Mouse (Mus musculus): ENCODE measurements around the gene Fhit. TPM values are rescaled to one million over a fixed set of nuclear protein-coding genes. Genes with fewer than 3 reads are reported as not detected.

The Fhit gene
- total and polyA plus RNA-seq, 2 experiments from 2014 or later: 2.5 to 12.5 TPM

- TF ChIP-seq CTCF (IDR thresholded peaks at IDR 0.05; ENCODE audit: low read depth): no peak
- Histone ChIP-seq H3K27me3 (ENCODE audit: insufficient read depth, low read length) (no peaks in the 10 kb centered on the region), H3K27ac (no peak overlapping the region), H3K36me3 (ENCODE audit: insufficient read depth, low read length) (no peaks in the 10 kb centered on the region), H3K4me3 (ENCODE audit: low read length) (no peak overlapping the region), H3K9ac (replicated peaks; ENCODE audit: low read length) (no peak overlapping the region), H3K9me3 (ENCODE audit: low read length) (no peaks in the 10 kb centered on the region), H3K4me1 (ENCODE audit: insufficient read depth, low read length) (no peaks in the 10 kb centered on the region), H3K4me2 (ENCODE audit: low read depth, low read length) (no peak overlapping the region)
- 58% methylated on average over 3 of the region's 3 CpGs for WGBS
- ATAC-seq (no peak), DNase-seq (ENCODE audit: low spot score) (no peak)
These were observed 1490.1 kb downstream of the Fhit start for GRCm38 (mm10) chr14:9671776-9672175.

- no peak for TF ChIP-seq CTCF (IDR thresholded peaks at IDR 0.05; ENCODE audit: low read depth)
- 79% methylated on average over 1 of the region's 1 CpGs for WGBS
- DNase-seq (ENCODE audit: low spot score): no peak
- H3K4me3 ChIP-seq (ENCODE audit: low read length): no peak overlapping the region
- H3K4me2 ChIP-seq (ENCODE audit: low read depth, low read length): no peak overlapping the region
- H3K9me3 ChIP-seq (ENCODE audit: low read length): no peaks in the 10 kb centered on the region
- no peak overlapping the region for H3K27ac ChIP-seq
- H3K9ac ChIP-seq (replicated peaks; ENCODE audit: low read length): no peak overlapping the region
- no peak for ATAC-seq
- no peaks in the 10 kb centered on the region for H3K36me3 ChIP-seq (ENCODE audit: insufficient read depth, low read length)
- no peaks in the 10 kb centered on the region for H3K27me3 ChIP-seq (ENCODE audit: insufficient read depth, low read length)
- no peaks in the 10 kb centered on the region for H3K4me1 ChIP-seq (ENCODE audit: insufficient read depth, low read length)
These were observed 1492.1 kb downstream of the Fhit start for GRCm38 (mm10) chr14:9669766-9670165.

GRCm38 (mm10) chr14:9658445-9658844 lies 1503.4 kb downstream of the Fhit start:
- Histone ChIP-seq H3K4me3 (ENCODE audit: low read length) (no peak overlapping the region), H3K4me2 (ENCODE audit: low read depth, low read length) (no peak overlapping the region), H3K27ac (no peak overlapping the region), H3K36me3 (ENCODE audit: insufficient read depth, low read length) (no peaks in the 10 kb centered on the region), H3K9me3 (ENCODE audit: low read length) (no peaks in the 10 kb centered on the region), H3K4me1 (ENCODE audit: insufficient read depth, low read length) (no peaks in the 10 kb centered on the region), H3K9ac (replicated peaks; ENCODE audit: low read length) (no peak overlapping the region), H3K27me3 (ENCODE audit: insufficient read depth, low read length) (no peaks in the 10 kb centered on the region)
- no peak for DNase-seq (ENCODE audit: low spot score)
- 52% methylated on average over 1 of the region's 1 CpGs for WGBS
- no peak for TF ChIP-seq CTCF (IDR thresholded peaks at IDR 0.05; ENCODE audit: low read depth)
- ATAC-seq: no peak

- Histone ChIP-seq H3K36me3 (ENCODE audit: insufficient read depth, low read length) (no peaks in the 10 kb centered on the region), H3K27ac (no peak overlapping the region), H3K4me1 (ENCODE audit: insufficient read depth, low read length) (no peaks in the 10 kb centered on the region), H3K9me3 (ENCODE audit: low read length) (no peaks in the 10 kb centered on the region), H3K4me2 (ENCODE audit: low read depth, low read length) (no peak overlapping the region), H3K27me3 (ENCODE audit: insufficient read depth, low read length) (no peaks in the 10 kb centered on the region), H3K4me3 (ENCODE audit: low read length) (no peak overlapping the region), H3K9ac (replicated peaks; ENCODE audit: low read length) (no peak overlapping the region)
- 52% methylated on average over 1 of the region's 1 CpGs for WGBS
- no peak for TF ChIP-seq CTCF (IDR thresholded peaks at IDR 0.05; ENCODE audit: low read depth)
- no peak for DNase-seq (ENCODE audit: low spot score)
- no peak for ATAC-seq
These were observed 1510.4 kb downstream of the Fhit start for GRCm38 (mm10) chr14:9651417-9651816.

- WGBS: 95% methylated on average over 1 of the region's 1 CpGs
- Histone ChIP-seq H3K9ac (replicated peaks; ENCODE audit: low read length) (no peak overlapping the region), H3K27me3 (ENCODE audit: insufficient read depth, low read length) (no peaks in the 10 kb centered on the region), H3K4me1 (ENCODE audit: insufficient read depth, low read length) (0 out of 2 replicates have a peak, but pooled peaks cover 4% of the 10 kb centered on the region), H3K9me3 (ENCODE audit: low read length) (no peaks in the 10 kb centered on the region), H3K36me3 (ENCODE audit: insufficient read depth, low read length) (no peaks in the 10 kb centered on the region), H3K4me2 (ENCODE audit: low read depth, low read length) (no peak overlapping the region), H3K27ac (no peak overlapping the region), H3K4me3 (ENCODE audit: low read length) (no peak overlapping the region)
- no peak for ATAC-seq
- DNase-seq (ENCODE audit: low spot score): no peak
- TF ChIP-seq CTCF (IDR thresholded peaks at IDR 0.05; ENCODE audit: low read depth): no peak
These were observed 1513.4 kb downstream of the Fhit start for GRCm38 (mm10) chr14:9648416-9648815.

- Histone ChIP-seq H3K4me2 (ENCODE audit: low read depth, low read length) (no peak overlapping the region), H3K27me3 (ENCODE audit: insufficient read depth, low read length) (no peaks in the 10 kb centered on the region), H3K36me3 (ENCODE audit: insufficient read depth, low read length) (no peaks in the 10 kb centered on the region), H3K27ac (no peak overlapping the region), H3K9me3 (ENCODE audit: low read length) (no peaks in the 10 kb centered on the region), H3K4me1 (ENCODE audit: insufficient read depth, low read length) (0 out of 2 replicates have a peak, but pooled peaks cover 4% of the 10 kb centered on the region), H3K9ac (replicated peaks; ENCODE audit: low read length) (no peak overlapping the region), H3K4me3 (ENCODE audit: low read length) (no peak overlapping the region)
- TF ChIP-seq CTCF (IDR thresholded peaks at IDR 0.05; ENCODE audit: low read depth): no peak
- 72% methylated on average over 7 of the region's 7 CpGs for WGBS
- no peak for DNase-seq (ENCODE audit: low spot score)
- ATAC-seq: no peak
These were observed 1515.6 kb downstream of the Fhit start for GRCm38 (mm10) chr14:9646233-9646632.

- ATAC-seq: no peak
- no peaks in the 10 kb centered on the region for H3K27me3 ChIP-seq (ENCODE audit: insufficient read depth, low read length)
- no peak for TF ChIP-seq CTCF (IDR thresholded peaks at IDR 0.05; ENCODE audit: low read depth)
- H3K4me2 ChIP-seq (ENCODE audit: low read depth, low read length): no peak overlapping the region
- DNase-seq (ENCODE audit: low spot score): no peak
- no peak overlapping the region for H3K9ac ChIP-seq (replicated peaks; ENCODE audit: low read length)
- 28% methylated on average over 9 of the region's 9 CpGs for WGBS
- H3K9me3 ChIP-seq (ENCODE audit: low read length): no peaks in the 10 kb centered on the region
- H3K36me3 ChIP-seq (ENCODE audit: insufficient read depth, low read length): no peaks in the 10 kb centered on the region
- 0 out of 2 replicates have a peak, but pooled peaks cover 4% of the 10 kb centered on the region for H3K4me1 ChIP-seq (ENCODE audit: insufficient read depth, low read length)
- H3K4me3 ChIP-seq (ENCODE audit: low read length): no peak overlapping the region
- H3K27ac ChIP-seq: no peak overlapping the region
These were observed 1517.3 kb downstream of the Fhit start for GRCm38 (mm10) chr14:9644216-9645166.

Measured in hindbrain, postnatal 0 days (tissue).